Mouse (Mus musculus) midbrain, embryonic 15.5 days (tissue): ENCODE data around the gene Gprc6a. TPM values are rescaled to one million over a fixed set of nuclear protein-coding genes. Genes with fewer than 3 reads are reported as not detected.

ENCODE experiments used
- ATAC-seq: fragments of 200-750 bp; cut with Nextera tagmentation; replicated peaks from 2 replicates; pipeline ENCODE4 v1.8.0; 2017; ENCODE audit warnings: moderate TSS enrichment
- H3K27ac ChIP-seq: fragments of 300-500 bp; sonication (generic); 2 replicates; pipeline ENCODE4 v1.5.1; 2015; ENCODE audit warnings: mild to moderate bottlenecking, inconsistent platforms
- H3K27me3 ChIP-seq: fragments of 300-500 bp; sonication (generic); replicated peaks from 2 replicates; pipeline ENCODE4 v1.6.1; 2015; ENCODE audit warnings: inconsistent platforms
- H3K36me3 ChIP-seq: fragments of 300-500 bp; sonication (generic); replicated peaks from 2 replicates; pipeline ENCODE4 v1.6.1; 2015; ENCODE audit warnings: inconsistent platforms
- H3K4me1 ChIP-seq: fragments of 300-500 bp; sonication (generic); 2 replicates; pipeline ENCODE4 v1.6.1; 2015; ENCODE audit warnings: inconsistent platforms
- H3K4me2 ChIP-seq: fragments of 300-500 bp; sonication (generic); 2 replicates; pipeline ENCODE4 v1.6.1; 2015; ENCODE audit warnings: inconsistent platforms, mild to moderate bottlenecking, moderate library complexity
- H3K4me3 ChIP-seq: fragments of 300-500 bp; sonication (generic); 2 replicates; pipeline ENCODE4 v1.5.1; 2015; ENCODE audit warnings: mild to moderate bottlenecking, inconsistent platforms
- H3K9ac ChIP-seq: fragments of 300-500 bp; sonication (generic); 2 replicates; pipeline ENCODE4 v1.6.1; 2015; ENCODE audit warnings: mild to moderate bottlenecking, inconsistent platforms
- H3K9me3 ChIP-seq: fragments of 300-500 bp; sonication (generic); 2 replicates; pipeline ENCODE4 v1.6.1; 2016; ENCODE audit warnings: inconsistent platforms
- WGBS: fragments of 180-500 bp; shearing (Covaris S2); methylation state at CpG from one replicate; pipeline ENCODE4 v1.1.7; 2015; ENCODE audit warnings: mixed read lengths; 5-methylcytosine and 5-hydroxymethylcytosine counted together
- polyA plus RNA-seq: library from polyadenylated mRNA; unstranded; fragments of >200 nt; fragmentation: Nextera tagmentation; extraction: Ambion mirVana; gene quantifications from 2 replicates; pipeline ENCODE4 v1.2.1, GENCODE M21; 2015

Gprc6a gene
- polyA plus RNA-seq, 1 experiment from 2014 or later = not detected

DNA sequence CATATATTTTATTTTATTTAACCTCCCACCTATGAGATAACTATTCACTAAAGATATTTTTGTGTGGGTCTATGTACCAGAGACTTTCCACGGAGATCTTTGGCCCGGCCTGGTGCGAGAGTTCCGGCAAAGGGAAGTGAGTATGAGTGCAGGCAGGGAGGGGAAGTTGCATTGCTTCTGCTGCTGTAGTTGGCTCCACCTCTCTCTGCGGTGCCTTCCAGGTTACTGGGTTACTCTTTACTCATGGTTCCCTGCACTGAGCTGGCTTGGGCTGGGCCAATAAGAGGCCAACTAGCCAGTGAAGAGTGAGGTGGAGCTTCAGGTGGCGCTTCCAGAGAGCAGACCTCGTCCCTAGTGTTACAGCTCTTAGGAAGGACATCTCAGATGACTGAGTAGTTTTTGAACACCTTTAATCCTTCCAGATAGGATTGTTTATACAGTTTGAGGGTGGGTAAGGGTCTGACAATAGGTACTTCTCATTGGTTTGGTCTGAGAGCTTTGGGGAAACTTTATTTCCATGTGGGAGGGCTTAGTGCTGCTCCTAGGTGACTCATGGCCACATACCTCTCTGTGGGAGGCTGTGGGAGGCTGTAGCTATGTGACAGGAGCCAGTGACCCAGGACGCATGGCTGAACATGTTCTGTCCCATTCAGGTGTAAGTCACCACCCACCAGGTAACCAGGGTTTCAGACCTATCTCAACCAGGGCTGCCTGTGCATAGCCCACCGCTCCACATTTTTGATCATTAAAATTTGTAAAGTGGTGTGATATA is 59.9 kb downstream of the Gprc6a start:
- no peak overlapping the region for H3K27ac ChIP-seq
- H3K4me1 ChIP-seq = no peaks in the 10 kb centered on the region
- H3K4me2 ChIP-seq = no peak overlapping the region
- no peak overlapping the region for H3K4me3 ChIP-seq
- H3K9me3 ChIP-seq = no peaks in the 10 kb centered on the region
- H3K27me3 ChIP-seq = no peaks in the 10 kb centered on the region
- no peaks in the 10 kb centered on the region for H3K36me3 ChIP-seq
- 84% methylated on average over 9 of the region's 9 CpGs for WGBS
- ATAC-seq = no peak
- H3K9ac ChIP-seq = no peak overlapping the region

Other genes starting within 250 kb of the Gprc6a start
- 0.21 TPM in 1 of 2 replicates, not detected in the other for gene Gm49339, start 150.8 kb downstream of the Gprc6a start, polyA plus RNA-seq
- 0.30 and 0.57 TPM in 2 replicates for gene Lilr4b, start 150.8 kb downstream of the Gprc6a start, polyA plus RNA-seq
- 0.21 and 1.3 TPM in 2 replicates for gene Lilrb4a, start 140.5 kb downstream of the Gprc6a start, polyA plus RNA-seq
- gene Fam162b, start 40.9 kb downstream of the Gprc6a start, polyA plus RNA-seq = 2.5 and 2.9 TPM in 2 replicates
- not detected in 2 replicates for gene Rfx6, start 46.3 kb upstream of the Gprc6a start, polyA plus RNA-seq